Mouse (Mus musculus) urinary bladder, postnatal 14 days (tissue): ENCODE results near the gene Olfr944.

ENCODE experiments used
- DNase-seq: peaks from one replicate; pipeline ENCODE4 v3.0.0; 2021; ENCODE audit warnings: low spot score

The Olfr944 gene

DNA sequence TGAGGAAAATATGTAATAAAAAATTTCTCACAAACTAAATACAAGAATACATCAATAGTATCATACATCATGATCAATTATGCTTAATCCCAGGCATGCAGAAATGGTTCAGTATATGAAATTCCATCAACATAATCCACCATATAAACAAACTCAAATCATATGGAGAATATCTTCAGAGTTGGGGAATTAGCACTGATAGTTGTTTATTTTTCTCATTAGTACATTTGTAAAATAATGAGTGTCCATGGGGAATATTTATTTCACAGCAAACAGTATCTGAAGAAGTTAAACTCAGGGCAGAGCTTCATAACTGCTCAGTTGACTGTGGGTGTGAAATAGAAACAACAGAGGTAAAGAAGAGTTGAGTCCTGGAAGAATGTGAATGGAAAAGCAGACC, at the start of gene Olfr944:
Gene Olfr944 (plus strand): TSS at position 301 of the 400 bp plus-strand sequence.
- DNase-seq = no peak

DNA sequence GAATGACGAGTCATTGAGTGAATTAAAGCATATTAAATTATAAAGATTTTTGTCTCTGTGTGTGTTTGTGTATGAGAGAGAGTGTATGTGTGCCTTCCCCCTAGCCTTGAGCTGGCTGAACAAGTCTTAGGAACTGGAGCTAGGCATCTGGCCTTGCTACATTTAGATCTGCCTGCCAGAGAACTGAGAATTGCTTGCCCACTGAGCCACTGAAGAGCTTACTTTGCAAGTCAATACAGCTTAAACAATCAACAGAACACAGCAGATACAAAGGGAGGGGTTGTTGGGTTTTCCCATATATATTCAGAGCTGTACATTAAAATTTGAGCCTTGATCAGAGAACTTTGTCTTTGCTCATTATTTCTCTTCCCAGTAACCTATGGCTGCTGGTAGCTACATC, 49.3 kb upstream of the Olfr944 start:
- DNase-seq = no peak

DNA sequence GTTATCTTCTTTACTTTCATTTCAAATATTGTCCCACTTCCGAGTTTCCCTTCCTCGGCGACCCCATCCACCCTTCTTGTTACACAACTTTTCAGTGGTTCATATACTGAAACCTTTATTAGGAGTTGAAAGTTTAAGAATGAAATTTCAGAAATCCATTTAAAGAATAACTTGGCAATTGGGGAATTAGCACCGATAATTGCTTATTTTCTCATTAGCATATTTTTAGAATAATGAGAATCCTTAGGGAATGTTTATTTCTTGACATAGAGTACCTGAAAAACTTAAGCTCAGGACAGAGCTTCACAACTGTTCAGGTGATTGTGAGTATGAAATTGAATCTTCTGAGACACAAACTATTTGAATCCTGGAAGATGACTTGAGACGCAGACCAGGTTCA, 35.7 kb upstream of the Olfr944 start, which contains the start of gene Olfr943:
Gene Olfr943 (plus strand): TSS at position 301 of the 400 bp plus-strand sequence.
- DNase-seq = no peak

DNA sequence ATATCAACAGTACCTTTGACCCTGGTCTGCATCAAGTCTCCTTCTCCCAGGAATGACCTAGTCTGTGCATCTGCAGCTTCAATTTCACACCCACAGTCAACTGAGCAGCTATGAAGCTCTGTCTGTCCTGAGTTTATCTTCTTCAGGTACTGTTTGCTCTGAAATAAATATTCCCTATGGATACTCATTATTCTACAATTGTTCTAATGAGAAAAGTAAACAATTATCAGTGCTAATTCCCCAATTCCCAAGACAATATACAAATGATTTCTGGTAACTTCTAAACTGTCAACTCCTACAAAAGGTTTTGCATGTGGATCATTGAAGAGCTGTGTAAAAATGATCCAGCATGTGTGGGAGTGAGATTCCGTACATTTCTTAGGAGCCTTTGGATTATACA, 48.2 kb downstream of the Olfr944 start, which contains the start of gene Olfr1537:
Gene Olfr1537 (minus strand): TSS at position 101 of the 400 bp plus-strand sequence.
- no peak for DNase-seq
